Mouse (Mus musculus): ENCODE results near the gene St3gal3. TPM values are rescaled to one million over a fixed set of nuclear protein-coding genes. Genes with fewer than 3 reads are reported as not detected.

Gene St3gal3
- polyA plus RNA-seq, 1 experiment from 2014 or later = 10.8 TPM

DNA sequence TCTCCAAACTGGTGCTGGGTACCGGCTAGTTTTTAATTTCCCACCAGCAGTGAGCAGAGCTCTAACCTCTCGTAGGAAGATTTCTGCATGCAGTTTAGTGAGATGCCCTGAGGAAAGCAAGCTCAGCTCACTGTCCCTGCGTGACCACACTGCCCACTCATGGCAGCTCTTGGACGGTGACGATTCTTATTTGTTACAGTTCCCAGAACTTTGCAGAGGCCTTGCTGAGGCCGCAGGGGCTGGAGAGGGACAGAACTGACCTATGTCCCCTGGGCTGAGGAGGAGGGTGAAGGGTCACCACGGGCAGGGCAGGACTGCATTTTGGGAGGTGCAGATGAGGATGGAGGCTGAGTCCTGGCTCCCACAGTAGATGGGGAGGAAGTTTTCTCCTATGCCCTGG is 141.8 kb downstream of the St3gal3 start:
- Histone ChIP-seq H3K4me2 (replicated peaks) (no peak overlapping the region), H3K9ac (no peak overlapping the region), H3K9me3 (no peaks in the 10 kb centered on the region), H3K4me3 (no peak overlapping the region), H3K27me3 (no peaks in the 10 kb centered on the region), H3K27ac (no peak overlapping the region), H3K4me1 (peaks cover 20% of the 10 kb centered on the region), H3K36me3 (no peaks in the 10 kb centered on the region)
- ATAC-seq (ENCODE audit: insufficient number of reproducible peaks, insufficient read depth, low FRiP score, low TSS enrichment) = no peak
- WGBS = 62% methylated on average over 7 of the region's 7 CpGs

DNA sequence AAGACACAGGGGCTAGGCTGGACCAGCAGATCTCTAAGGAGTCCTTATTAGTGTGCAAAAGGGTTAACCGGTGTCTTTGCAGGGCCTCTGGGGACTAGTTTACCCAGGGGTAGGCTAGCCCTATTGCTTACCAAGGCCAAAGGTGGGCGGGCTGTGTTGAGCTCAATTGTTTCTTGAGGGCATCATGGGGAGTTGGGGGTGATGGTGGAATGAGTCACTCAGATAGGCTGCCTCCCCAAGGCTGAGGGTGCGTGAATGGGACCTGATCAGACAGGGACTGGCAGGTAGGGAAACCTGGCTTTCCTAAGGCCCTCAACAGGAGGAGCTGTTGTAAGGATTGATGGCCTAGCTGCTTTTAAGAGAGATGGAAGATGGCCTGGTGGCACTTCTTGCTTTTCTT is 142.7 kb downstream of the St3gal3 start:
- WGBS = 86% methylated on average over 3 of the region's 3 CpGs
- H3K9me3 ChIP-seq = no peaks in the 10 kb centered on the region
- no peaks in the 10 kb centered on the region for H3K27me3 ChIP-seq
- H3K4me3 ChIP-seq = no peak overlapping the region
- ATAC-seq (ENCODE audit: insufficient number of reproducible peaks, insufficient read depth, low FRiP score, low TSS enrichment) = no peak
- H3K4me2 ChIP-seq (replicated peaks) = no peak overlapping the region
- no peaks in the 10 kb centered on the region for H3K36me3 ChIP-seq
- no peak overlapping the region for H3K9ac ChIP-seq
- peaks cover 12% of the 10 kb centered on the region for H3K4me1 ChIP-seq
- H3K27ac ChIP-seq = no peak overlapping the region

DNA sequence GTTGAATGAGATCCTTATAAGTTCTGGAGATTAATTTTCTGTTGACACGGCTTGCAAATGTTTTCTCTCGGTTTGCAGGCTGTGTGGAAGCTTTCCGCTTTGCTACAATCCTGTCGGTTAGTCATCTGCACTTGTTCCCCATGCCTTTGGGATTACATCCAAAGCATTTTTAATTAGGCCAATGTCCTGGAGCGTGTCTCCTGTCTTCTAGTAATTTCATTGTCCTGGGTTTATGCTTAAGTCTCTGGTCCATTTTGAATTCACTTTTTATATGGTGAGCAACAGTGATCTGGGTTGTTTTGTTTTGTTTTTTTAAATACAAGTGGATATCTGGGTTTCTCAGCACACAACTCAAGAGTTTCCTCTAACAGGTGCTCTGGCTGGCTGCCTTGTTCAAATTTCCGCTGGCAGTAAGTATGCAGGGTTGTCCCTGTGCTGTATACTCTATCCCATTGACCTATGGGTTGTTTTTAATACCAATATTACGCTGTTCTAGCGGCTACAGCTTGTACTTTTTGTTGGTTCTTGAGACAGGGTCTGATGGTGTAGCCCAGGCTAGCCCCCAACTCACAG is 143.6 kb downstream of the St3gal3 start:
- Histone ChIP-seq H3K36me3 (no peaks in the 10 kb centered on the region), H3K4me3 (no peak overlapping the region), H3K9ac (no peak overlapping the region), H3K4me1 (0 out of 2 replicates have a peak, but pooled peaks cover 6% of the 10 kb centered on the region), H3K4me2 (replicated peaks) (no peak overlapping the region), H3K9me3 (no peaks in the 10 kb centered on the region), H3K27ac (no peak overlapping the region), H3K27me3 (no peaks in the 10 kb centered on the region)
- no peak for ATAC-seq (ENCODE audit: insufficient number of reproducible peaks, insufficient read depth, low FRiP score, low TSS enrichment)
- WGBS = 87% methylated on average over 8 of the region's 8 CpGs

DNA sequence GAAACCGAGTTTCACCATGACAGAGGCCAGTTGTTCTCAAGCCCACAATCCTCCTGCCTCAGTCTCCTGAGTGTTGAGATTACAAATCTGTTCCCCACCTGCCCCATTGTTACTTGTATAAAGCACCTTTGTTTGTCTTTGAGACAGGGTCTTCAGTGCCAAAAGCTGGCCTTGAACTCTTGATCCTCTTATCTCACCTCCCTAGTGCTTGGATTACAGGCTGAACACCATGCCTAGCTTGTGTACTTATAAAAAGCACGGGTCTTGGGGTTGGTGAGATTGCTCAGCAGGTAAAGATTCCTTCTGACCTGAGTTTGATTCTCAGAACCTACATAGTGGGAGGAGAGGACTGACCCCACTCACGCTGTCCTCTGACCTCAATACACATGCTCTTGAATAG is 144.1 kb downstream of the St3gal3 start:
- H3K4me1 ChIP-seq = 0 out of 2 replicates have a peak, but pooled peaks cover 6% of the 10 kb centered on the region
- WGBS = 68% methylated on average over 3 of the region's 3 CpGs
- H3K9ac ChIP-seq = no peak overlapping the region
- H3K36me3 ChIP-seq = no peaks in the 10 kb centered on the region
- H3K27ac ChIP-seq = no peak overlapping the region
- ATAC-seq (ENCODE audit: insufficient number of reproducible peaks, insufficient read depth, low FRiP score, low TSS enrichment) = no peak
- H3K27me3 ChIP-seq = no peaks in the 10 kb centered on the region
- no peak overlapping the region for H3K4me3 ChIP-seq
- no peak overlapping the region for H3K4me2 ChIP-seq (replicated peaks)
- no peaks in the 10 kb centered on the region for H3K9me3 ChIP-seq

DNA sequence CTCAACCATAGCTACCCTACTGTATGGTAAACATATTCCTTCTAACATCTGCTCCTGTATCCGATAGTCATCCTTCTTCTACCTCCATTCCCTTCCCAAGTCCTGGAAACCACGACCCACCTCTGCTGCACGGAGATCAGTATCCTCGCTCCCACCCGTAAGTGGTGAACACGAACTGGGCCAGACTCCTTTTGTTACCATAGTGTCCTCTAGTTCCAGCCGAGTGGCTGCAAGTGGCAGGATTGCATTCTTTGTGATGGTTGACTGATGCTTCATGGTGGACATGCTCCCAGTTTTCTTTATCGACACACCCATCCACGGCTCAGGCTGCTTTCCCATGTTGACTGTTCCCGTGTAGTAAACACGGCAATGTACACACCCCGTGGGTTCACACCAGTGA is 144.9 kb downstream of the St3gal3 start:
- H3K4me1 ChIP-seq = 0 out of 2 replicates have a peak, but pooled peaks cover 6% of the 10 kb centered on the region
- H3K9me3 ChIP-seq = no peaks in the 10 kb centered on the region
- no peak overlapping the region for H3K27ac ChIP-seq
- ATAC-seq (ENCODE audit: insufficient number of reproducible peaks, insufficient read depth, low FRiP score, low TSS enrichment) = no peak
- 90% methylated on average over 12 of the region's 12 CpGs for WGBS
- H3K9ac ChIP-seq = no peak overlapping the region
- H3K36me3 ChIP-seq = no peaks in the 10 kb centered on the region
- no peaks in the 10 kb centered on the region for H3K27me3 ChIP-seq
- no peak overlapping the region for H3K4me3 ChIP-seq
- H3K4me2 ChIP-seq (replicated peaks) = no peak overlapping the region

DNA sequence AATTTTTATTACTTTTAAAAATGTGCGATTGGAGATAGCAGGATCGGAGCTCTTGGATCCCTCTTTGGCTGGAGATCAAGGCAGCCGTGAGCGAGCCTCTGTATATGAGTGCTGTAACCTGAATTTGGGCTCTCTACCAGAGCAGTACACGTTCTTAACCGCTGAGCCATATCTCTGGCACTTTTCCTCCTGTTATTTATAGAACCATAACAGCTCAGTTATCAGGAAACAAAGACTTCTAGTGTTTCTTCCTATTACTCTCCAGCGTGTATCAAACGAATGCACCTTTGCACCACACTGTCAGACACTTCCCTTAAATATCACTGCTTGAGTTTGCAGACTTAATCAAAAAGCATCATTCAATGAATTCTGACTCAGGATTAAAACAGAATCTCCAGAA is 147.9 kb downstream of the St3gal3 start:
- Histone ChIP-seq H3K4me3 (no peak overlapping the region), H3K27ac (no peak overlapping the region), H3K4me2 (replicated peaks) (no peak overlapping the region), H3K36me3 (no peaks in the 10 kb centered on the region), H3K4me1 (0 out of 2 replicates have a peak, but pooled peaks cover 6% of the 10 kb centered on the region), H3K27me3 (no peaks in the 10 kb centered on the region), H3K9ac (no peak overlapping the region), H3K9me3 (no peaks in the 10 kb centered on the region)
- ATAC-seq (ENCODE audit: insufficient number of reproducible peaks, insufficient read depth, low FRiP score, low TSS enrichment) = no peak
- WGBS = 82% methylated on average over 8 of the region's 8 CpGs

DNA sequence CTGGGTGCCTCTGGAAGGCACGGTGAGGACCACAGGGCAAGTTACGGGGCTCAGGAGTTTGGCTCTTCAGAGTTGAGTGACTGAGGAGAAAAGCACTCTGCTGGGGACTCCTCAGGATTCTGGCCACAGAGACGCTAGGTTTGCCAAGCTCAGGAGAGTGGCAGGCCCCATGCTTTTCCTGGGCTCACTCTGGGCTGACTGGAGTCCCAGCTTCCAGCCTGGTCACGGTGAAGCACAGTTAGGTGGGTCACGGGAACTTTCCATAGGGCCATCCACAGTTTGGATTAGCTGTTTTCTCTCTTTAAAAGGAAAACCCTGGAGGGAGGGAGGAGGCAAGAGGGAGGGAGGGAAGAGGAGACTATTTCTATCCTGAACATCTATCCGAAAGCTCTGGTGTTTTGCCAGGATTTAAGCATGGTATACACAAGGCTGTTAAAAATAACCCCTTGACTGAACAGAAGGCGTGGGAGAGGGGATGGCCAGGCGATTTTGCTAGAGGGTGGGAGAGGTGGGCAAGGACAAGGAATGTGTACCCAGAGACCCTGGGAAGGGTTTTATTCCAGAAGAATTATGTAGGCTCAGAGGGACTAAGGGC is 149.6 kb downstream of the St3gal3 start:
- 74% methylated on average over 8 of the region's 8 CpGs for WGBS
- H3K27me3 ChIP-seq = no peaks in the 10 kb centered on the region

DNA sequence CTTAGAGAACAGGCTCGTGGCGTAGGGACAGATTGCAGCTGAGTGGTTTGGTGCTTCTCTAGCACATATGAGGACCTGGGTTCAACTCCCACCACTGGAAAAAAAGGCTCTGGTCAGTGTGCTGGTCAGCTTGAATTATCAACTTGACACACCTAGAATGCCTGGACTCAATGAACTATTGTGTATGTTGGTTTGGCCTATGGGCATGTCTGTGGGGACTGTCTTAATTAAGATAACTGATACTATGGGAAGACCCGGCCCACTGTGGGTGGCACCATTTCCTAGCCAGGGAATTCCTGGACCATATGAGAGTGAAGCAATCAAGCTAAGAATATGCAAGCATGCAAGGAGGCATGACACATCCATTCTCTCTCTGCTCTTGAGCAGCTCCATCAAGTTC is 150.5 kb downstream of the St3gal3 start:
- WGBS = 94% methylated on average over 3 of the region's 3 CpGs

More for the DNA sequence above, 149.6 kb downstream of the St3gal3 start:
- Histone ChIP-seq H3K4me2 (replicated peaks) (no peak overlapping the region), H3K9ac (no peak overlapping the region), H3K9me3 (no peaks in the 10 kb centered on the region), H3K27ac (no peak overlapping the region), H3K36me3 (no peaks in the 10 kb centered on the region), H3K4me3 (no peak overlapping the region), H3K4me1 (0 out of 2 replicates have a peak, but pooled peaks cover 6% of the 10 kb centered on the region)
- no peak for ATAC-seq (ENCODE audit: insufficient number of reproducible peaks, insufficient read depth, low FRiP score, low TSS enrichment)

DNA sequence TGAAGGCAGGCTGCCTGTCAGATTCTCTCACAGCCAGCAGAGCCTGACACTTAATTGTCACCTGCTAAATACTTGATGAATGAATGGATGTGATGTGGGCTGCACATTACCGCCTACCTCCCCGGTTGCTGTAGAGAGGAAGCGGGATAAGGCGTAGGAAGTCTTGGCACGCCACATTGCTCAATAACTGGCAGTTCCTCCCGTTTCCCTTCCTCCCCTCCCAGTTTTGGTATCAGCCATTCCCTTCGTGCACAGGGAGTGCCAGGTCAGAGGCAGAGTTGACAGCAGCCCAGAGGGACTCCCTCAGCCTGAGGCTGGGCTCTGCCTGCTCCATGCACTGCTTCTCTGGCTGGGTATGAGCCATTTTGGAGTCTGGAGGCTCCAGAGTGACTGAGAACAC is 152.0 kb downstream of the St3gal3 start:
- Histone ChIP-seq H3K9ac (no peak overlapping the region), H3K4me3 (no peak overlapping the region), H3K9me3 (no peaks in the 10 kb centered on the region), H3K4me1 (no peaks in the 10 kb centered on the region), H3K27me3 (no peaks in the 10 kb centered on the region), H3K27ac (no peak overlapping the region), H3K36me3 (no peaks in the 10 kb centered on the region), H3K4me2 (replicated peaks) (no peak overlapping the region)
- ATAC-seq (ENCODE audit: insufficient number of reproducible peaks, insufficient read depth, low FRiP score, low TSS enrichment) = no peak
- WGBS = 80% methylated on average over 7 of the region's 7 CpGs

More for the DNA sequence above, 150.5 kb downstream of the St3gal3 start:
- Histone ChIP-seq H3K4me1 (0 out of 2 replicates have a peak, but pooled peaks cover 5% of the 10 kb centered on the region), H3K4me2 (replicated peaks) (no peak overlapping the region), H3K36me3 (no peaks in the 10 kb centered on the region), H3K27ac (no peak overlapping the region), H3K9ac (no peak overlapping the region), H3K27me3 (no peaks in the 10 kb centered on the region), H3K4me3 (no peak overlapping the region), H3K9me3 (no peaks in the 10 kb centered on the region)
- ATAC-seq (ENCODE audit: insufficient number of reproducible peaks, insufficient read depth, low FRiP score, low TSS enrichment) = no peak

DNA sequence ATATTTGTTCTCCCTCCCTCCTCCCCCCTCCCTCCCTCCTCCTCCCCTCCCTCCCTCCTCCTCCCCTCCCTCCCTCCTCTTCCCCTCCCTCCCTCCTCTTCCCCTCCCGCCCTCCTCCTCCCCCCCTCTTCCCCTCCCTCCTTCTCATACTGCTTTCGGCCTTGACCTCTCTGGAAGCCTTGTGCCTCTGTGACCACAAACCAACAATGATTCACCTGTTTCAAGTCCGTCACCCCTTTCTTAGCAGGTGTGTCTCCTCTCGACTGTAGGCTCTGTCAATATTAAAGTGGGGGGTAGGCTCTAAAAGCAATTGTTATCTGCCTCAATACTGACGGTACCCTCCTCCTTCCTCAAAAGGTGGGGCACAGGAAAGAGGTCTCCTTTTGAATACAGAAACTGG is 153.2 kb downstream of the St3gal3 start:
- no peak overlapping the region for H3K4me2 ChIP-seq (replicated peaks)
- no peaks in the 10 kb centered on the region for H3K4me1 ChIP-seq
- 77% methylated on average over 4 of the region's 5 CpGs for WGBS
- no peaks in the 10 kb centered on the region for H3K27me3 ChIP-seq
- H3K27ac ChIP-seq = no peak overlapping the region
- H3K9ac ChIP-seq = no peak overlapping the region
- no peaks in the 10 kb centered on the region for H3K36me3 ChIP-seq
- ATAC-seq (ENCODE audit: insufficient number of reproducible peaks, insufficient read depth, low FRiP score, low TSS enrichment) = no peak
- no peak overlapping the region for H3K4me3 ChIP-seq
- H3K9me3 ChIP-seq = no peaks in the 10 kb centered on the region

DNA sequence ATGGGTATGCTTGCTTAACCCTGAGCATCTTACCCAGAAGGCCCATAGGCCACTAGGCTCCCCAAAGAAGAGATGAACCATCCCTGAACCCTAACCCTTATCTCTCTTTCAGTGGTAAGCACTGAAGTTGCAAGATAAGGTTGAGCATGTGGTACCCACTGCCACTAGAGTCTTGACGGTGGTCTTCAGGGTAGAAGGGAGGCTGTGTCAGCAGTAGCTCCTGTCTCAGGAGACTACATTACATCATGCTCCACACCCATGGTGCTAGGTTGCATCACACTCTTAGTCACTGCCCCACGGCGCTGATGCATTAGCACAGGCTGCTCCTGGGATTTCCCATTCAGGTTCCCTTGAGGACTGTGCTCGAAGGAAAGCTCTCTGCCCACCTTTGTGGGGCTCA is 154.6 kb downstream of the St3gal3 start:
- WGBS = 85% methylated on average over 4 of the region's 4 CpGs
- H3K4me1 ChIP-seq = no peaks in the 10 kb centered on the region
- H3K4me3 ChIP-seq = no peak overlapping the region
- H3K4me2 ChIP-seq (replicated peaks) = no peak overlapping the region
- no peak overlapping the region for H3K9ac ChIP-seq
- no peaks in the 10 kb centered on the region for H3K9me3 ChIP-seq
- H3K36me3 ChIP-seq = no peaks in the 10 kb centered on the region
- H3K27me3 ChIP-seq = no peaks in the 10 kb centered on the region
- no peak for ATAC-seq (ENCODE audit: insufficient number of reproducible peaks, insufficient read depth, low FRiP score, low TSS enrichment)
- H3K27ac ChIP-seq = no peak overlapping the region

DNA sequence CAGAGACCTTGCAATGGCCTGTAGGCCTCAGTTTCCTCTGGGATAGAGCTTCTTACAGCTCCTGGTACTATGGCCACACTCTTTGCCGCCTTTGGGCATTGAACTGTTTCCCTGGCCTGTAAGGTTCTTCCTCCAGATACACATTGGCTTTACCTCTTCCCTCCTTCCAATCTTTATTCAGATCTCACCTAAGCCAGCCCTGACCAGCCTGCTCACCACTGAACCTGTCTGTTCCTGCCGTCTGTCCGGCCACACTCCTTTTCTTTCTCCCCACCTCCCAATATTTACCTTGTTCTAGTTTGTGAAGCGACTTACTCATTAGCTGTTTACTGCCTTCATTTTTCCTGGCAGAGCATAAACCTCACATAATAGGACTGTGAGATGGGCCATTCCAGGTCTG is 155.5 kb downstream of the St3gal3 start:
- H3K27ac ChIP-seq = no peak overlapping the region
- WGBS = 88% methylated on average over 4 of the region's 4 CpGs

More for the DNA sequence above, 155.5 kb downstream of the St3gal3 start:
- Histone ChIP-seq H3K36me3 (no peaks in the 10 kb centered on the region), H3K4me3 (no peak overlapping the region), H3K4me2 (replicated peaks) (no peak overlapping the region), H3K9ac (no peak overlapping the region), H3K4me1 (no peaks in the 10 kb centered on the region), H3K27me3 (no peaks in the 10 kb centered on the region), H3K9me3 (no peaks in the 10 kb centered on the region)
- ATAC-seq (ENCODE audit: insufficient number of reproducible peaks, insufficient read depth, low FRiP score, low TSS enrichment) = no peak

Data from embryonic facial prominence, embryonic 12.5 days (tissue).